Mouse (Mus musculus) heart, postnatal 36 days (tissue): ENCODE results near the gene Nek11. TPM values are rescaled to one million over a fixed set of nuclear protein-coding genes. Genes with fewer than 3 reads are reported as not detected.
"Not testable (repeated sequence)": the region's sequence is repeated elsewhere in the genome, so short reads cannot be mapped to it uniquely, and the experiment has no call there.

Source experiments
- DNase-seq, 2 experiments: peaks; one replicate each; pipeline ENCODE4 v3.0.0; 2021 to 2022
- intact Hi-C: fragments of 180-260 bp; cut with DNase I; formaldehyde crosslinking; loops from one replicate; pipeline ENCODE4 v1.15.1; 2025
- total RNA-seq, 2 experiments: library from RNA; stranded (reverse); gene quantifications; 2 replicates each; pipeline ENCODE4 v1.2.3; 2021

Nek11 gene
- total RNA-seq, 2 experiments from 2014 or later = not detected

- intact Hi-C loops = no loop called here
- DNase-seq = no peak
Measured at GRCm38 (mm10) chr9:105182392-105182791, 212.9 kb downstream of the Nek11 start.

- intact Hi-C loops = no loop called here
- no peak for DNase-seq
Measured at GRCm38 (mm10) chr9:105144992-105145391, 250.3 kb downstream of the Nek11 start, which contains the start of gene 1700080E11Rik. Gene 1700080E11Rik (minus strand): TSS chr9:105145092.

- intact Hi-C loops = no loop called here
- DNase-seq = no peak
Measured at GRCm38 (mm10) chr9:105139204-105139603, 256.1 kb downstream of the Nek11 start.

- intact Hi-C loops = no loop called here
- no peak for DNase-seq
Measured at GRCm38 (mm10) chr9:105136404-105136803, 258.9 kb downstream of the Nek11 start.

- intact Hi-C loops = loop anchor here (5.0 kb wide), 1 partner anchor 263 kb away; the partner anchor contains the start of genes Aste1 and Nek11
Measured at GRCm38 (mm10) chr9:105134536-105134935, 260.8 kb downstream of the Nek11 start.

GRCm38 (mm10) chr9:105132002-105132367 is 263.3 kb downstream of the Nek11 start:
- intact Hi-C loops = loop anchor here (5.0 kb wide), 1 partner anchor 265 kb away; the partner anchor contains the start of genes Aste1 and Nek11
- DNase-seq = no peak

More at GRCm38 (mm10) chr9:105134536-105134935, 260.8 kb downstream of the Nek11 start:
- DNase-seq = no peak

GRCm38 (mm10) chr9:105131253-105132001 is 263.9 kb downstream of the Nek11 start, which contains the start of gene Nudt16:
Gene Nudt16 (minus strand): TSS chr9:105131824.
- peak; percentile 87 to 90 for DNase-seq
- intact Hi-C loops = loop anchor here (2.0 to 5.0 kb wide), 2 partner anchors 79 to 266 kb away; partner anchors contain the start of genes Aste1, Mrpl3 and Nek11

GRCm38 (mm10) chr9:105130331-105130730 is 265.0 kb downstream of the Nek11 start:
- intact Hi-C loops = loop anchor here (2.0 to 5.0 kb wide), 2 partner anchors 78 to 267 kb away; partner anchors contain the start of genes Aste1, Mrpl3 and Nek11
- DNase-seq = no peak

- DNase-seq, intact Hi-C loops: not testable (repeated sequence)
Measured at GRCm38 (mm10) chr9:105125206-105125605, 270.1 kb downstream of the Nek11 start.

Other genes starting within 250 kb of the Nek11 start
- 1 to 10 TPM; 6.2 to 6.8 TPM for gene Aste1, start 132 bp downstream of the Nek11 start, total RNA-seq
- gene Atp2c1, start 131.8 kb upstream of the Nek11 start, total RNA-seq = 10 to 100 TPM; 64.6 to 69.8 TPM
- gene Pik3r4, start 247.5 kb upstream of the Nek11 start, total RNA-seq = 10 to 100 TPM; 24.2 to 24.7 TPM